ENCODE assay signal across 19 mouse cellular contexts in the genomic region with DNA sequence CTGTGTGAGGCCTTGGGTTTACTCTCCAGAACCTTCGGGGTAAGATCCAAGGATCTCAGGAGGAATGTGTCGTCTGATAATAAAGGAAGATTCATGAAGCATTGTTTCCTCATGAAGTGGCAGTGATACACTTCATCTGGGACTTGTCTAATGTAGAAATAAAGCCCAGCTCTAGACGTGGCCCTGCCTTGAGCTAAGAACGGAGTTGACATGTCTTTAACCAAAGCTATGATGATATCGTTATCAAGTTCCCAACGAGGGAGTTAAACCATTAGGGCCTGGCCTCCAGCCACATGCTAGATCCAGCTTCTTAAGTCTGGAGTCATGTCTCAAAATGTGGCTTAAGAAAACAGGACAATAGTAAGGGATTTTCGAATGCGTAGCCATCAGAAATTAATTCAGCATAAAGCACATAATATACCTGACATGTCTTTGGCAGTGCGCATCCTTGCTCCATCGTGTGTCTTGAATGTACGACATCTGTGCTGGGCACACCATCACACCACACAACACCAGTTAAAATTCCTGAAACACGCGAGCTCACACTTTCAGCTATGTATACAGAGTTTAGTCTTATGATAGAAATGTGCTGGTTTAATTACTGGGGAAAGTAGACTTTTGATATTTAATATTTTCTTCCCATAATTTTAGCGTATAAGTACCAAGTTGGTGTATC.
"Had no signal": no experiment of that assay in that cellular context is flagged by ENCODE, and none has a peak within 500 bp of the region (broad histone marks: within the 10 kb centered on the region; RNA-seq: fewer than 3 reads in every experiment).

No protein-coding gene starts in this region.

- H3K27me3 ChIP-seq: intestine, embryonic 15.5 days; limb, embryonic 12.5 days; megakaryocyte, embryonic 14.5 days; neural tube, embryonic 13.5 days; stomach, embryonic 15.5 days had no signal

- ATAC-seq: intestine, embryonic 15.5 days; midbrain, embryonic 16.5 days had no signal

- H3K4me2 ChIP-seq: intestine, embryonic 15.5 days; limb, embryonic 12.5 days; midbrain, embryonic 11.5 days; neural tube, embryonic 13.5 days; stomach, embryonic 15.5 days had no signal

- H3K4me1 ChIP-seq: limb, embryonic 12.5 days; neural tube, embryonic 13.5 days; stomach, embryonic 15.5 days had no signal

- DNase-seq: kidney, adult 8-10 months; kidney, postnatal 36 days; liver; retina, postnatal 1 day; right cerebral cortex, postnatal 4 days; spleen, adult 18-20 months; thymus, adult 2 months; thymus, postnatal 25 days had no signal

- H3K9ac ChIP-seq: intestine, embryonic 15.5 days; limb, embryonic 12.5 days; liver, embryonic 14.5 days; neural tube, embryonic 13.5 days; stomach, embryonic 15.5 days had no signal

- H3K36me3 ChIP-seq: neural tube, embryonic 13.5 days had no signal

- H3K9me3 ChIP-seq: intestine, embryonic 15.5 days; limb, embryonic 12.5 days; megakaryocyte, embryonic 14.5 days; neural tube, embryonic 13.5 days; stomach, embryonic 15.5 days had no signal

- H3K4me3 ChIP-seq: intestine, embryonic 15.5 days; layer of hippocampus, adult 2 months; limb, embryonic 12.5 days; megakaryocyte, embryonic 14.5 days; neural tube, embryonic 13.5 days; stomach, embryonic 15.5 days had no signal

- H3K27ac ChIP-seq: intestine, embryonic 15.5 days; kidney, postnatal 0 days; layer of hippocampus, adult 2 months; limb, embryonic 12.5 days; liver, embryonic 14.5 days; macrophage; neural tube, embryonic 13.5 days; stomach, embryonic 15.5 days had no signal
